Mouse (Mus musculus): ENCODE measurements around the gene Riiad1.
A peak's percentile ranks its signal among the peaks of the same experiment; 100 is the strongest.

Riiad1 gene

GRCm38 (mm10) chr3:94449377-94449776 is 30.8 kb downstream of the Riiad1 start:
- H3K4me3 ChIP-seq (replicated peaks; ENCODE audit: low read length) = no peak overlapping the region
- H3K9me3 ChIP-seq (ENCODE audit: low read length) = 0 out of 2 replicates have a peak, but pooled peaks cover 2% of the 10 kb centered on the region
- TF ChIP-seq POU5F1 (IDR thresholded peaks at IDR 0.05; ENCODE audit: borderline replicate concordance, low read length) (no peak), CTCF (conservative IDR thresholded peaks at IDR 0.05; ENCODE audit: low read length) (no peak), NANOG (IDR thresholded peaks at IDR 0.05; ENCODE audit: borderline replicate concordance, low read length) (no peak)
- peaks cover 65% of the 10 kb centered on the region for H3K36me3 ChIP-seq (ENCODE audit: insufficient read depth, low read length)
- peaks cover 3% of the 10 kb centered on the region; the same call in 1 of the 2 replicates for H3K27me3 ChIP-seq (ENCODE audit: insufficient read depth, low read length)
- peaks cover 7% of the 10 kb centered on the region for H3K4me1 ChIP-seq (replicated peaks; ENCODE audit: low read depth, low read length)

- peaks cover 42% of the 10 kb centered on the region for H3K36me3 ChIP-seq (ENCODE audit: insufficient read depth, low read length)
- peaks cover 9% of the 10 kb centered on the region for H3K27me3 ChIP-seq (ENCODE audit: insufficient read depth, low read length)
- no peaks in the 10 kb centered on the region for H3K9me3 ChIP-seq (ENCODE audit: low read length)
- peak within 1 kb of the TSS; percentile 100 for H3K4me3 ChIP-seq (replicated peaks; ENCODE audit: low read length)
- no peak for TF ChIP-seq CTCF (conservative IDR thresholded peaks at IDR 0.05; ENCODE audit: low read length)
- TF ChIP-seq NANOG (IDR thresholded peaks at IDR 0.05; ENCODE audit: borderline replicate concordance, low read length) = no peak
- no peak for TF ChIP-seq POU5F1 (IDR thresholded peaks at IDR 0.05; ENCODE audit: borderline replicate concordance, low read length)
- H3K4me1 ChIP-seq (replicated peaks; ENCODE audit: low read depth, low read length) = peaks cover 10% of the 10 kb centered on the region
Observed at GRCm38 (mm10) chr3:94443597-94443964, 36.6 kb downstream of the Riiad1 start, which contains the start of gene Oaz3. TSS of gene Oaz3 (minus strand) at chr3:94443915.

GRCm38 (mm10) chr3:94442951-94443596 is 37.1 kb downstream of the Riiad1 start, which contains the start of gene Mrpl9:
TSS of gene Mrpl9 (plus strand) at chr3:94443318.
- Histone ChIP-seq H3K36me3 (ENCODE audit: insufficient read depth, low read length) (peaks cover 38% of the 10 kb centered on the region), H3K9me3 (ENCODE audit: low read length) (no peaks in the 10 kb centered on the region), H3K4me1 (replicated peaks; ENCODE audit: low read depth, low read length) (peaks cover 10% of the 10 kb centered on the region), H3K4me3 (replicated peaks; ENCODE audit: low read length) (peak within 1 kb of the TSS; percentile 100), H3K27me3 (ENCODE audit: insufficient read depth, low read length) (peaks cover 9% of the 10 kb centered on the region)
- TF ChIP-seq CTCF (conservative IDR thresholded peaks at IDR 0.05; ENCODE audit: low read length) = no peak
- TF ChIP-seq POU5F1 (IDR thresholded peaks at IDR 0.05; ENCODE audit: borderline replicate concordance, low read length) = no peak

- H3K4me3 ChIP-seq (replicated peaks; ENCODE audit: low read length) = no peak overlapping the region
- peak; percentile 37 for TF ChIP-seq CTCF (conservative IDR thresholded peaks at IDR 0.05; ENCODE audit: low read length)
- TF ChIP-seq POU5F1 (IDR thresholded peaks at IDR 0.05; ENCODE audit: borderline replicate concordance, low read length) = no peak
- H3K27me3 ChIP-seq (ENCODE audit: insufficient read depth, low read length) = peaks cover 9% of the 10 kb centered on the region
- H3K36me3 ChIP-seq (ENCODE audit: insufficient read depth, low read length) = peaks cover 19% of the 10 kb centered on the region
- H3K4me1 ChIP-seq (replicated peaks; ENCODE audit: low read depth, low read length) = peaks cover 10% of the 10 kb centered on the region
- no peaks in the 10 kb centered on the region for H3K9me3 ChIP-seq (ENCODE audit: low read length)
Observed at GRCm38 (mm10) chr3:94441182-94441581, 39.0 kb downstream of the Riiad1 start.

- no peaks in the 10 kb centered on the region for H3K4me1 ChIP-seq (replicated peaks; ENCODE audit: low read depth, low read length)
- H3K27me3 ChIP-seq (ENCODE audit: insufficient read depth, low read length) = peaks cover 14% of the 10 kb centered on the region
- no peaks in the 10 kb centered on the region for H3K9me3 ChIP-seq (ENCODE audit: low read length)
- no peaks in the 10 kb centered on the region for H3K36me3 ChIP-seq (ENCODE audit: insufficient read depth, low read length)
- TF ChIP-seq POU5F1 (IDR thresholded peaks at IDR 0.05; ENCODE audit: borderline replicate concordance, low read length) (no peak), CTCF (conservative IDR thresholded peaks at IDR 0.05; ENCODE audit: low read length) (no peak), NANOG (IDR thresholded peaks at IDR 0.05; ENCODE audit: borderline replicate concordance, low read length) (no peak)
- no peak overlapping the region for H3K4me3 ChIP-seq (replicated peaks; ENCODE audit: low read length)
Observed at GRCm38 (mm10) chr3:94436420-94436819, 43.7 kb downstream of the Riiad1 start.

GRCm38 (mm10) chr3:94434305-94434704 is 45.8 kb downstream of the Riiad1 start:
- no peak overlapping the region for H3K4me3 ChIP-seq (replicated peaks; ENCODE audit: low read length)
- TF ChIP-seq CTCF (conservative IDR thresholded peaks at IDR 0.05; ENCODE audit: low read length) = no peak
- no peak for TF ChIP-seq POU5F1 (IDR thresholded peaks at IDR 0.05; ENCODE audit: borderline replicate concordance, low read length)
- no peak for TF ChIP-seq NANOG (IDR thresholded peaks at IDR 0.05; ENCODE audit: borderline replicate concordance, low read length)
- no peaks in the 10 kb centered on the region for H3K9me3 ChIP-seq (ENCODE audit: low read length)
- 0 out of 2 replicates have a peak, but pooled peaks cover 5% of the 10 kb centered on the region for H3K27me3 ChIP-seq (ENCODE audit: insufficient read depth, low read length)
- H3K36me3 ChIP-seq (ENCODE audit: insufficient read depth, low read length) = no peaks in the 10 kb centered on the region
- H3K4me1 ChIP-seq (replicated peaks; ENCODE audit: low read depth, low read length) = no peaks in the 10 kb centered on the region

- Histone ChIP-seq H3K9me3 (ENCODE audit: low read length) (no peaks in the 10 kb centered on the region), H3K4me3 (replicated peaks; ENCODE audit: low read length) (no peak overlapping the region), H3K27me3 (ENCODE audit: insufficient read depth, low read length) (peaks cover 11% of the 10 kb centered on the region; the same call in 1 of the 2 replicates), H3K4me1 (replicated peaks; ENCODE audit: low read depth, low read length) (no peaks in the 10 kb centered on the region), H3K36me3 (ENCODE audit: insufficient read depth, low read length) (no peaks in the 10 kb centered on the region)
- TF ChIP-seq CTCF (conservative IDR thresholded peaks at IDR 0.05; ENCODE audit: low read length) = no peak
- TF ChIP-seq POU5F1 (IDR thresholded peaks at IDR 0.05; ENCODE audit: borderline replicate concordance, low read length) = no peak
- no peak for TF ChIP-seq NANOG (IDR thresholded peaks at IDR 0.05; ENCODE audit: borderline replicate concordance, low read length)
Observed at GRCm38 (mm10) chr3:94430980-94431379, 49.2 kb downstream of the Riiad1 start.

All from E14TG2a.4 (cell line).